Mouse (Mus musculus) left cerebral cortex, postnatal 36 days (tissue): ENCODE data around the gene Gm17428. TPM values are rescaled to one million over a fixed set of nuclear protein-coding genes. Genes with fewer than 3 reads are reported as not detected.
A peak's percentile ranks its signal among the peaks of the same experiment; 100 is the strongest.
"Not testable (repeated sequence)": the region's sequence is repeated elsewhere in the genome, so short reads cannot be mapped to it uniquely, and the experiment has no call there.

ENCODE experiments used
- DNase-seq, 2 experiments: peaks; one replicate each; pipeline ENCODE4 v3.0.0; 2021 to 2022; ENCODE audit warnings: low spot score in 2 of 2, mixed read lengths in 1 of 2
- intact Hi-C: fragments of 180-260 bp; cut with DNase I; formaldehyde crosslinking; loops from one replicate; pipeline ENCODE4 v1.15.1; 2025
- total RNA-seq, 2 experiments: library from RNA; stranded (reverse); gene quantifications; 2 replicates each; pipeline ENCODE4 v1.2.3; 2021

The Gm17428 gene
- total RNA-seq, 2 experiments from 2014 or later = not detected

- peak in 1 of 2 experiments; percentile 13 for DNase-seq
- intact Hi-C loops = loop anchor here (1.0 kb wide), 1 partner anchor 26 kb away; no protein-coding TSS in a partner anchor
Measured at GRCm38 (mm10) chr14:54974068-54974791, 2.5 kb upstream of the Gm17428 start.

- intact Hi-C loops = no loop called here
- no peak for DNase-seq
Measured at GRCm38 (mm10) chr14:54978664-54979063, 1.9 kb downstream of the Gm17428 start.

GRCm38 (mm10) chr14:54981934-54982333 is 5.2 kb downstream of the Gm17428 start:
- intact Hi-C loops = no loop called here
- no peak for DNase-seq

GRCm38 (mm10) chr14:54988350-54988874 is 11.7 kb downstream of the Gm17428 start:
- DNase-seq, intact Hi-C loops: not testable (repeated sequence)

- intact Hi-C loops = no loop called here
Measured at GRCm38 (mm10) chr14:54988882-54989281, 12.1 kb downstream of the Gm17428 start.

GRCm38 (mm10) chr14:54989886-54990441 is 13.2 kb downstream of the Gm17428 start:
- no peak for DNase-seq
- intact Hi-C loops = no loop called here

More at GRCm38 (mm10) chr14:54988882-54989281, 12.1 kb downstream of the Gm17428 start:
- no peak for DNase-seq

GRCm38 (mm10) chr14:54992196-54992595 is 15.5 kb downstream of the Gm17428 start:
- intact Hi-C loops = no loop called here
- no peak for DNase-seq

- intact Hi-C loops = loop anchor here (1.0 kb wide), 1 partner anchor 19 kb away; no protein-coding TSS in a partner anchor
- DNase-seq = no peak
Measured at GRCm38 (mm10) chr14:54993636-54994035, 16.9 kb downstream of the Gm17428 start.

GRCm38 (mm10) chr14:54994136-54994868 is 17.6 kb downstream of the Gm17428 start, which contains the start of gene Myh7:
Myh7 (minus strand) TSS chr14:54994626.
- intact Hi-C loops = loop anchor here (1.0 kb wide), 1 partner anchor 18 kb away; no protein-coding TSS in a partner anchor
- no peak for DNase-seq

GRCm38 (mm10) chr14:54994869-54995186 is 18.1 kb downstream of the Gm17428 start:
- intact Hi-C loops = loop anchor here (1.0 kb wide), 1 partner anchor 17 kb away; no protein-coding TSS in a partner anchor
- DNase-seq = no peak

GRCm38 (mm10) chr14:54995457-54996138 is 18.9 kb downstream of the Gm17428 start:
- DNase-seq = peak in 1 of 2 experiments; percentile 28
- intact Hi-C loops = no loop called here

- intact Hi-C loops = no loop called here
- DNase-seq = no peak
Measured at GRCm38 (mm10) chr14:54996793-54997192, 20.1 kb downstream of the Gm17428 start.

GRCm38 (mm10) chr14:54997297-54997696 is 20.6 kb downstream of the Gm17428 start:
- intact Hi-C loops = no loop called here
- DNase-seq = no peak

- intact Hi-C loops = no loop called here
- DNase-seq = no peak
Measured at GRCm38 (mm10) chr14:54998680-54999079, 21.9 kb downstream of the Gm17428 start.

GRCm38 (mm10) chr14:54999868-55000267 is 23.1 kb downstream of the Gm17428 start:
- intact Hi-C loops, DNase-seq: not testable (repeated sequence)

- no peak for DNase-seq
- intact Hi-C loops = no loop called here
Measured at GRCm38 (mm10) chr14:55000814-55001213, 24.1 kb downstream of the Gm17428 start.

GRCm38 (mm10) chr14:55001446-55001845 is 24.7 kb downstream of the Gm17428 start:
- intact Hi-C loops = no loop called here
- DNase-seq = no peak

- no peak for DNase-seq
- intact Hi-C loops = no loop called here
Measured at GRCm38 (mm10) chr14:55001938-55002686, 25.4 kb downstream of the Gm17428 start.

GRCm38 (mm10) chr14:55002687-55003120 is 26.0 kb downstream of the Gm17428 start:
- intact Hi-C loops = no loop called here
- no peak for DNase-seq
